Mouse (Mus musculus): Measurements from ENCODE around the gene Gpr146.

GRCm38 (mm10) chr5:139394399-139394798 lies 16.9 kb downstream of the Gpr146 start:
- no peak for TF ChIP-seq POLR2AphosphoS5 (IDR thresholded peaks at IDR 0.05; ENCODE audit: insufficient replicate concordance, low read depth, low read length)
- TF ChIP-seq CTCF (IDR thresholded peaks at IDR 0.05; ENCODE audit: low read depth, low read length), result no peak
- no peak for TF ChIP-seq GATA1 (IDR thresholded peaks at IDR 0.05; ENCODE audit: borderline replicate concordance, low read length)
